Mouse (Mus musculus) cortical plate, adult 2 months (tissue): ENCODE measurements at regions not wholly inside any gene's neighbourhood (a gene's known extent, or its start where the extent isn't known, plus 50 kb on each side); places are given as distances from the start of the nearest gene placed in this dataset.

ENCODE experiments used
- H3K27ac ChIP-seq: fragments of 200-500 bp; 2 replicates; pipeline ENCODE4 v1.5.1; 2012; ENCODE audit warnings: low read length, control low read depth, inconsistent platforms; ENCODE audit not compliant: insufficient read depth
- H3K4me1 ChIP-seq: fragments of 200-500 bp; 2 replicates; pipeline ENCODE4 v1.6.1; 2011; ENCODE audit warnings: low read length; ENCODE audit not compliant: control insufficient read depth, insufficient read depth
- H3K4me3 ChIP-seq: fragments of 200-500 bp; 2 replicates; pipeline ENCODE4 v1.5.1; 2011; ENCODE audit warnings: mild to moderate bottlenecking, low read length, control low read depth; ENCODE audit not compliant: insufficient read depth
- CTCF ChIP-seq: fragments of 200-500 bp; IDR thresholded peaks from 2 replicates; pipeline ENCODE4 v1.5.1; 2011; ENCODE audit warnings: mild to moderate bottlenecking, control low read depth, low read length; ENCODE audit not compliant: insufficient read depth; ENCODE audit errors: extremely low read depth
- POLR2A ChIP-seq: fragments of 200-500 bp; IDR thresholded peaks from 2 replicates; pipeline ENCODE4 v1.6.1; 2011; ENCODE audit warnings: mild to moderate bottlenecking, low read length, control low read depth; ENCODE audit not compliant: insufficient read depth; ENCODE audit errors: extremely low read depth

- H3K27ac ChIP-seq = no peak overlapping the region
- H3K4me1 ChIP-seq = no peaks in the 10 kb centered on the region
- TF ChIP-seq CTCF (no peak), POLR2A (no peak)
- no peak overlapping the region for H3K4me3 ChIP-seq
These were observed 58.3 kb upstream of the Ccdc39 start for GRCm38 (mm10) chr3:33902431-33902830.

GRCm38 (mm10) chr3:33903326-33903725 lies 59.2 kb upstream of the Ccdc39 start:
- H3K4me3 ChIP-seq = no peak overlapping the region
- no peak overlapping the region for H3K27ac ChIP-seq
- H3K4me1 ChIP-seq = no peaks in the 10 kb centered on the region
- no peak for TF ChIP-seq POLR2A

- Histone ChIP-seq H3K4me3 (no peak overlapping the region), H3K27ac (no peak overlapping the region), H3K4me1 (no peaks in the 10 kb centered on the region)
- no peak for TF ChIP-seq POLR2A
- TF ChIP-seq CTCF = no peak
These were observed 59.7 kb upstream of the Ccdc39 start for GRCm38 (mm10) chr3:33903816-33904215.

GRCm38 (mm10) chr3:33904854-33905678 lies 61.0 kb upstream of the Ccdc39 start:
- no peak overlapping the region for H3K27ac ChIP-seq
- no peak overlapping the region for H3K4me3 ChIP-seq
- no peaks in the 10 kb centered on the region for H3K4me1 ChIP-seq
- TF ChIP-seq CTCF (no peak), POLR2A (no peak)

GRCm38 (mm10) chr3:33905679-33906007 lies 61.5 kb upstream of the Ccdc39 start:
- H3K4me3 ChIP-seq = no peak overlapping the region
- TF ChIP-seq POLR2A (no peak), CTCF (no peak)
- H3K4me1 ChIP-seq = no peaks in the 10 kb centered on the region
- no peak overlapping the region for H3K27ac ChIP-seq

GRCm38 (mm10) chr3:33907061-33907460 lies 63.0 kb upstream of the Ccdc39 start:
- Histone ChIP-seq H3K27ac (no peak overlapping the region), H3K4me1 (no peaks in the 10 kb centered on the region), H3K4me3 (no peak overlapping the region)
- TF ChIP-seq CTCF (no peak), POLR2A (no peak)

GRCm38 (mm10) chr3:33911559-33911958 lies 67.4 kb upstream of the Ccdc39 start:
- Histone ChIP-seq H3K27ac (no peak overlapping the region), H3K4me3 (no peak overlapping the region), H3K4me1 (no peaks in the 10 kb centered on the region)
- TF ChIP-seq CTCF (no peak), POLR2A (no peak)

- TF ChIP-seq POLR2A = no peak
- no peak for TF ChIP-seq CTCF
- Histone ChIP-seq H3K27ac (no peak overlapping the region), H3K4me3 (no peak overlapping the region), H3K4me1 (no peaks in the 10 kb centered on the region)
These were observed 69.4 kb upstream of the Ccdc39 start for GRCm38 (mm10) chr3:33913470-33913869.

GRCm38 (mm10) chr3:33914386-33914785 lies 70.3 kb upstream of the Ccdc39 start:
- TF ChIP-seq CTCF (0 out of 2 replicates have a peak, but pooled peaks have one; percentile 1), POLR2A (no peak)
- no peak overlapping the region for H3K4me3 ChIP-seq
- H3K27ac ChIP-seq = no peak overlapping the region
- no peaks in the 10 kb centered on the region for H3K4me1 ChIP-seq

GRCm38 (mm10) chr3:33915777-33916176 lies 71.7 kb upstream of the Ccdc39 start:
- TF ChIP-seq CTCF (no peak), POLR2A (no peak)
- no peak overlapping the region for H3K4me3 ChIP-seq
- no peaks in the 10 kb centered on the region for H3K4me1 ChIP-seq
- H3K27ac ChIP-seq = no peak overlapping the region

- TF ChIP-seq POLR2A (no peak), CTCF (no peak)
- H3K4me1 ChIP-seq = no peaks in the 10 kb centered on the region
These were observed 72.2 kb upstream of the Ccdc39 start for GRCm38 (mm10) chr3:33916318-33916717.

More at GRCm38 (mm10) chr3:33916318-33916717, 72.2 kb upstream of the Ccdc39 start:
- Histone ChIP-seq H3K4me3 (no peak overlapping the region), H3K27ac (no peak overlapping the region)
